In genomic region chr6:83171063-83171462, GRCm38 (mm10) we compare ENCODE assay signal across 20 mouse cellular contexts. TPM values are rescaled to one million over a fixed set of nuclear protein-coding genes. Genes with fewer than 3 reads are reported as not detected.
A peak's percentile ranks its signal among the peaks of the same experiment; 100 is the strongest.
DNase-seq lines count a peak whose midpoint lies in the region; ATAC-seq lines count a peak whose summit lies in the region.
"Had no signal": no experiment of that assay in that cellular context is flagged by ENCODE, and none has a peak within 500 bp of the region (broad histone marks: within the 10 kb centered on the region; RNA-seq: fewer than 3 reads in every experiment).

No protein-coding gene starts in this region.

- peaks cover 67% of the 10 kb centered on the region for H3K4me1 ChIP-seq in midbrain, embryonic 13.5 days (replicated peaks)
- peaks cover 6% of the 10 kb centered on the region for H3K4me1 ChIP-seq in midbrain, embryonic 11.5 days (ENCODE audit: control insufficient read depth, insufficient read depth, low read length)
- H3K4me1 ChIP-seq in hindbrain, embryonic 16.5 days (ENCODE audit: control insufficient read depth, insufficient read depth, low read depth, low read length): peaks cover 36% of the 10 kb centered on the region
- peaks cover 72% of the 10 kb centered on the region for H3K4me1 ChIP-seq in neural tube, embryonic 15.5 days

- H3K9ac ChIP-seq in midbrain, embryonic 13.5 days (replicated peaks): peak overlapping the region; percentile 62; the same call in 1 of the 2 replicates
- no peak overlapping the region for H3K9ac ChIP-seq in midbrain, embryonic 11.5 days (ENCODE audit: low read length)
- H3K9ac ChIP-seq in hindbrain, embryonic 16.5 days (ENCODE audit: low read depth, low read length): peak overlapping the region; percentile 59
- peak overlapping the region; percentile 46 for H3K9ac ChIP-seq in neural tube, embryonic 15.5 days (replicated peaks)
- H3K9ac ChIP-seq: liver, embryonic 14.5 days had no signal

- no peaks in the 10 kb centered on the region for H3K9me3 ChIP-seq in midbrain, embryonic 13.5 days
- no peaks in the 10 kb centered on the region for H3K9me3 ChIP-seq in midbrain, embryonic 11.5 days (ENCODE audit: control insufficient read depth, low read length)
- no peaks in the 10 kb centered on the region for H3K9me3 ChIP-seq in hindbrain, embryonic 16.5 days (ENCODE audit: control insufficient read depth, low read length)
- H3K9me3 ChIP-seq in neural tube, embryonic 15.5 days (replicated peaks): no peaks in the 10 kb centered on the region

- DNase-seq in frontal cortex, postnatal 36 days (ENCODE audit: low spot score in 2 of 2): no peak
- no peak for DNase-seq in midbrain, embryonic 11.5 days (ENCODE audit: low spot score, missing footprints)
- DNase-seq in retina, postnatal 1 day: no peak
- no peak for DNase-seq in spleen, postnatal 4 days (ENCODE audit: low spot score in 2 of 2)
- DNase-seq: adrenal gland, postnatal 10 days; B cell, adult 2 months; cerebellum, adult 2 months; gastrocnemius, postnatal 36 days; heart, postnatal 14 days; kidney, postnatal 4 days; right cerebral cortex, postnatal 25 days; thymus, postnatal 14 days had no signal

- H3K27me3 ChIP-seq in midbrain, embryonic 13.5 days: no peaks in the 10 kb centered on the region
- H3K27me3 ChIP-seq in midbrain, embryonic 11.5 days (ENCODE audit: control insufficient read depth, insufficient read depth, low read length): no peaks in the 10 kb centered on the region
- no peaks in the 10 kb centered on the region for H3K27me3 ChIP-seq in hindbrain, embryonic 16.5 days (replicated peaks; ENCODE audit: control insufficient read depth, insufficient read depth, low read length)
- no peaks in the 10 kb centered on the region for H3K27me3 ChIP-seq in neural tube, embryonic 15.5 days (replicated peaks)

- WGBS in midbrain, embryonic 13.5 days: 79% methylated on average over 5 of the region's 5 CpGs
- 82% methylated on average over 5 of the region's 5 CpGs for WGBS in midbrain, embryonic 11.5 days
- 76% methylated on average over 5 of the region's 5 CpGs for WGBS in hindbrain, embryonic 16.5 days
- WGBS in neural tube, embryonic 15.5 days: 70% methylated on average over 5 of the region's 5 CpGs

- peak overlapping the region; percentile 50 for H3K4me2 ChIP-seq in midbrain, embryonic 13.5 days (replicated peaks)
- no peak overlapping the region for H3K4me2 ChIP-seq in midbrain, embryonic 11.5 days
- H3K4me2 ChIP-seq in hindbrain, embryonic 16.5 days (ENCODE audit: low read length): peak overlapping the region; percentile 59
- H3K4me2 ChIP-seq in neural tube, embryonic 15.5 days: peak overlapping the region; percentile 56

- 0 out of 2 replicates have a peak overlapping the region, but pooled peaks have one; percentile 79 for H3K27ac ChIP-seq in midbrain, embryonic 13.5 days
- no peak overlapping the region for H3K27ac ChIP-seq in midbrain, embryonic 11.5 days (ENCODE audit: low read depth, low read length)
- 0 out of 2 replicates have a peak overlapping the region, but pooled peaks have one; percentile 51 for H3K27ac ChIP-seq in hindbrain, embryonic 16.5 days (ENCODE audit: low read depth, low read length)
- H3K27ac ChIP-seq in neural tube, embryonic 15.5 days (replicated peaks): peak overlapping the region; percentile 75; the same call in 1 of the 2 replicates
- H3K27ac ChIP-seq: liver, embryonic 14.5 days; stomach, postnatal 0 days had no signal

- peaks cover 7% of the 10 kb centered on the region for H3K36me3 ChIP-seq in midbrain, embryonic 13.5 days
- no peaks in the 10 kb centered on the region for H3K36me3 ChIP-seq in midbrain, embryonic 11.5 days (ENCODE audit: control insufficient read depth, insufficient read depth, low read length)
- no peaks in the 10 kb centered on the region for H3K36me3 ChIP-seq in hindbrain, embryonic 16.5 days (ENCODE audit: control insufficient read depth, insufficient read depth, low read length)
- 0 out of 2 replicates have a peak, but pooled peaks cover 7% of the 10 kb centered on the region for H3K36me3 ChIP-seq in neural tube, embryonic 15.5 days

- peak; percentile 32 for ATAC-seq in frontal cortex, adult (ENCODE audit: low TSS enrichment)
- no peak for ATAC-seq in midbrain, embryonic 13.5 days
- no peak for ATAC-seq in midbrain, embryonic 11.5 days (ENCODE audit: low FRiP score)
- no peak for ATAC-seq in hindbrain, embryonic 16.5 days
- ATAC-seq in neural tube, embryonic 15.5 days (ENCODE audit: low FRiP score): no peak
- ATAC-seq: lung, postnatal 0 days had no signal

- H3K4me3 ChIP-seq in midbrain, embryonic 13.5 days (replicated peaks): 0 out of 2 replicates have a peak overlapping the region, but pooled peaks have one; percentile 0
- H3K4me3 ChIP-seq in midbrain, embryonic 11.5 days (ENCODE audit: low read depth, low read length): no peak overlapping the region
- peak overlapping the region; percentile 43 for H3K4me3 ChIP-seq in hindbrain, embryonic 16.5 days (ENCODE audit: low read length)
- H3K4me3 ChIP-seq in neural tube, embryonic 15.5 days (replicated peaks): peak overlapping the region; percentile 40
- H3K4me3 ChIP-seq: myocyte had no signal

RNA-seq across cellular contexts. Expression of gene Dctn1, which starts 5.3 kb away (rescaled TPM):
- polyA plus RNA-seq in midbrain, embryonic 13.5 days (2015; fragmentation: Nextera tagmentation; extraction: Ambion mirVana): 127 and 140 TPM in 2 replicates
- 80.2 and 81.7 TPM in 2 replicates for polyA plus RNA-seq in midbrain, embryonic 11.5 days (2014; fragmentation: Nextera tagmentation; extraction: Ambion mirVana)
- 155 and 167 TPM in 2 replicates for polyA plus RNA-seq in hindbrain, embryonic 16.5 days (2015; fragmentation: Nextera tagmentation; extraction: Ambion mirVana)
- polyA plus RNA-seq in neural tube, embryonic 15.5 days (2015; fragmentation: Nextera tagmentation; extraction: Ambion mirVana): 149 and 153 TPM in 2 replicates

RNA-seq across cellular contexts. Expression of gene 1700003E16Rik, which starts 14.9 kb away (rescaled TPM):
- polyA plus RNA-seq in midbrain, embryonic 13.5 days (2015; fragmentation: Nextera tagmentation; extraction: Ambion mirVana): 3.0 and 3.3 TPM in 2 replicates
- polyA plus RNA-seq in midbrain, embryonic 11.5 days (2014; fragmentation: Nextera tagmentation; extraction: Ambion mirVana): 1.7 TPM in 2 replicates
- 11.0 and 12.9 TPM in 2 replicates for polyA plus RNA-seq in hindbrain, embryonic 16.5 days (2015; fragmentation: Nextera tagmentation; extraction: Ambion mirVana)
- polyA plus RNA-seq in neural tube, embryonic 15.5 days (2015; fragmentation: Nextera tagmentation; extraction: Ambion mirVana): 7.9 and 8.2 TPM in 2 replicates

RNA-seq across cellular contexts. Expression of gene Wdr54, which starts 14.9 kb away (rescaled TPM):
- 16.1 and 19.2 TPM in 2 replicates for polyA plus RNA-seq in midbrain, embryonic 13.5 days (2015; fragmentation: Nextera tagmentation; extraction: Ambion mirVana)
- 11.1 and 13.7 TPM in 2 replicates for polyA plus RNA-seq in midbrain, embryonic 11.5 days (2014; fragmentation: Nextera tagmentation; extraction: Ambion mirVana)
- polyA plus RNA-seq in hindbrain, embryonic 16.5 days (2015; fragmentation: Nextera tagmentation; extraction: Ambion mirVana): 19.3 and 21.1 TPM in 2 replicates
- 14.7 and 18.6 TPM in 2 replicates for polyA plus RNA-seq in neural tube, embryonic 15.5 days (2015; fragmentation: Nextera tagmentation; extraction: Ambion mirVana)

RNA-seq across cellular contexts. Expression of gene Rtkn, which starts 35.8 kb away (rescaled TPM):
- 16.5 and 18.8 TPM in 2 replicates for polyA plus RNA-seq in midbrain, embryonic 13.5 days (2015; fragmentation: Nextera tagmentation; extraction: Ambion mirVana)
- polyA plus RNA-seq in midbrain, embryonic 11.5 days (2014; fragmentation: Nextera tagmentation; extraction: Ambion mirVana): 13.6 and 16.6 TPM in 2 replicates
- 18.9 and 20.3 TPM in 2 replicates for polyA plus RNA-seq in hindbrain, embryonic 16.5 days (2015; fragmentation: Nextera tagmentation; extraction: Ambion mirVana)
- polyA plus RNA-seq in neural tube, embryonic 15.5 days (2015; fragmentation: Nextera tagmentation; extraction: Ambion mirVana): 17.1 and 23.7 TPM in 2 replicates

RNA-seq across cellular contexts. Expression of gene Ino80b, which starts 45.8 kb away (rescaled TPM):
- 12.1 and 14.9 TPM in 2 replicates for polyA plus RNA-seq in midbrain, embryonic 13.5 days (2015; fragmentation: Nextera tagmentation; extraction: Ambion mirVana)
- 18.8 and 19.4 TPM in 2 replicates for polyA plus RNA-seq in midbrain, embryonic 11.5 days (2014; fragmentation: Nextera tagmentation; extraction: Ambion mirVana)
- 13.5 and 14.7 TPM in 2 replicates for polyA plus RNA-seq in hindbrain, embryonic 16.5 days (2015; fragmentation: Nextera tagmentation; extraction: Ambion mirVana)
- 12.0 and 12.3 TPM in 2 replicates for polyA plus RNA-seq in neural tube, embryonic 15.5 days (2015; fragmentation: Nextera tagmentation; extraction: Ambion mirVana)
